Mouse (Mus musculus) common myeloid progenitor, adult 5-6 weeks (primary cell): Measurements from ENCODE around the gene Fam47c. TPM values are rescaled to one million over a fixed set of nuclear protein-coding genes. Genes with fewer than 3 reads are reported as not detected.

Experiments used
- ATAC-seq: replicated peaks from 2 replicates; pipeline ENCODE4 v1.8.0; 2016; ENCODE audit warnings: low read depth, mild to moderate bottlenecking, moderate TSS enrichment, inconsistent platforms; ENCODE audit not compliant: poor library complexity, severe bottlenecking
- total RNA-seq: library from RNA; stranded (forward); fragments of 200-1000, 187-1606 nt; gene quantifications from 2 replicates; pipeline ENCODE4 v1.2.3, GENCODE M21; 2017

Gene Fam47c
- total RNA-seq: not detected in 2 replicates

DNA sequence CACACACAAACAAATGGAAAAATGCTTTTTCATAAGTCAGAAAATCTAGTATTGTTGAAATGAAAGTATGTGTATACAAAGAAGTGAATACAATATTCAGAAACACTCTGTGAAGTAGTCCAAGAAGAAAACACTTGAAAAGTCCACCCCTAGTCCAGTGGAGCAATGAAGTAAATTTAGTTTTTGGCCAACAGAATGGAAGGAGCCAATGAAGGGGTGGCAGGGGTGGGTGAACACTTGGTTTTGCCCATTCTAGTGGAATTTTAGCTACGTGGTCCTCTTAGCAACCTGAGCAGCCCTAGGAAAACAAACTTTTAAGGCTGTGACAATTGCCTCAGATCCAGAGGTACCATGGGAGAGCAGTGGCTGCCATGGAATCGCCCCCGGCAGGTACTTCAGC is at the start of gene Fam47c:
Fam47c (plus strand) TSS at position 301 of the 400 bp plus-strand sequence.
- ATAC-seq: no peak

DNA sequence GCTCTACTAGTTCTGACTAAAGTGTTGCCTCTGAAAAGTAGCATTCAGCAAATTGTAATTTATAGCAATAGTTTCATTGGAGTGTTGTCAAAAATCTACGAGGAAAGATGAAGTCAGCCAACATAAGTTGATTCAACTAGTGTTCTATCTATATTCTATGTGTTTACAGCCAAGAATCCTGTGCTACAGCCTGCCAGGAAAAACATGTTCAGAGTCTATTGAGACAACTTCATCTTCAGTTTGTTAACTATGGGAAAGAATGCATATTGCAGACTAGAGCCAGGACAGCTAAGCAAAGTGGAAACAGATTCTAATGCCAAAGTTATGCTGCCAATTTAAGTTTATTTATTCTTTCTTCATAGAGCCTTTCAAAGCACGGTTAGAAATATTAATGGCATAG is 31.8 kb downstream of the Fam47c start:
- ATAC-seq: no peak

DNA sequence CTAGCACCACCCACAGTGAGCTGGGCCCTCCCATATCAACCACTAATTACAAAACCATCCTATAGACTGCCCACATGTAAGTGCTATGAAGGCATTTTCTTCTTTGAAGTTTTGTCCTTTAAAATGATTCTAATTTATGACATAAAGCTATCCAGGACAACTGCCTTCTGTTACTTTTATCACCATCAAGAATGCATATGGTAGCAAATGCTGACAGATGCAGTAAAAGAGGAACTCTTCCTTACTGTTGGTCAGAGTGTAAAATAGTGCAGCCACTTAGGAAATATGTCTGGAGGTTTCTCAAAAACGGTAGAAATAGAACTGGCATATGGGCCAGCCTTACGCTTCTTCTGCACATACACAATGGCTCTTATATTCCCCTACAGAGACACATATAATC is 39.5 kb downstream of the Fam47c start:
- ATAC-seq: no peak

Other genes with a start within 250 kb of the Fam47c start
- 5.7 and 5.8 TPM in 2 replicates for gene Prrg1, start 153.9 kb upstream of the Fam47c start, total RNA-seq